Mouse (Mus musculus) thymus, postnatal 0 days (tissue): Measurements from ENCODE around the gene Nln. TPM values are rescaled to one million over a fixed set of nuclear protein-coding genes. Genes with fewer than 3 reads are reported as not detected.
A peak's percentile ranks its signal among the peaks of the same experiment; 100 is the strongest.

ENCODE experiments used
- DNase-seq: peaks from one replicate; pipeline ENCODE4 v3.0.0-alpha.2; 2015; ENCODE audit warnings: low spot score
- polyA plus RNA-seq: library from polyadenylated mRNA; unstranded; fragments of >200 nt; fragmentation: Nextera tagmentation; extraction: Ambion mirVana; gene quantifications from 2 replicates; pipeline ENCODE4 v1.2.1, GENCODE M21; 2015

Nln gene
- polyA plus RNA-seq, 1 experiment from 2014 or later = 7.9 TPM

- no peak for DNase-seq
These were observed 65.1 kb downstream of the Nln start for GRCm38 (mm10) chr13:104044332-104044731.

- peak; percentile 59 for DNase-seq
These were observed 66.7 kb downstream of the Nln start for GRCm38 (mm10) chr13:104042738-104043137.

- DNase-seq = no peak
These were observed 67.9 kb downstream of the Nln start for GRCm38 (mm10) chr13:104041481-104041880.

- DNase-seq = no peak
These were observed 68.5 kb downstream of the Nln start for GRCm38 (mm10) chr13:104040950-104041349.

GRCm38 (mm10) chr13:104039861-104040260 is 69.6 kb downstream of the Nln start:
- DNase-seq = no peak

- DNase-seq = no peak
These were observed 70.5 kb downstream of the Nln start for GRCm38 (mm10) chr13:104038891-104039290.

- DNase-seq = no peak
These were observed 71.1 kb downstream of the Nln start for GRCm38 (mm10) chr13:104038358-104038757.

- no peak for DNase-seq
These were observed 71.7 kb downstream of the Nln start for GRCm38 (mm10) chr13:104037531-104038290.

- no peak for DNase-seq
These were observed 72.7 kb downstream of the Nln start for GRCm38 (mm10) chr13:104036494-104037290.

GRCm38 (mm10) chr13:104035651-104036050 is 73.8 kb downstream of the Nln start:
- no peak for DNase-seq

GRCm38 (mm10) chr13:104034854-104035253 is 74.6 kb downstream of the Nln start:
- DNase-seq = no peak

- no peak for DNase-seq
These were observed 76.7 kb downstream of the Nln start for GRCm38 (mm10) chr13:104032620-104033133.

GRCm38 (mm10) chr13:104031821-104032331 is 77.5 kb downstream of the Nln start:
- no peak for DNase-seq

- DNase-seq = no peak
These were observed 78.5 kb downstream of the Nln start for GRCm38 (mm10) chr13:104030956-104031355.

GRCm38 (mm10) chr13:104029511-104029910 is 79.9 kb downstream of the Nln start:
- no peak for DNase-seq

- no peak for DNase-seq
These were observed 80.3 kb downstream of the Nln start for GRCm38 (mm10) chr13:104029089-104029488.

GRCm38 (mm10) chr13:104026525-104026924 is 82.9 kb downstream of the Nln start:
- DNase-seq = no peak

GRCm38 (mm10) chr13:104025710-104025995 is 83.8 kb downstream of the Nln start:
- DNase-seq = no peak

GRCm38 (mm10) chr13:104024856-104025709 is 84.3 kb downstream of the Nln start:
- no peak for DNase-seq

- DNase-seq = no peak
These were observed 85.1 kb downstream of the Nln start for GRCm38 (mm10) chr13:104024275-104024674.

GRCm38 (mm10) chr13:104023356-104023911 is 86.0 kb downstream of the Nln start:
- DNase-seq = no peak
